Mouse (Mus musculus) small intestine, adult 10 weeks (tissue): ENCODE data around the gene Zcchc13. TPM values are rescaled to one million over a fixed set of nuclear protein-coding genes. Genes with fewer than 3 reads are reported as not detected.

Experiments used
- polyA plus RNA-seq: library from polyadenylated mRNA; stranded (reverse); fragments of 350-450 nt; fragmentation: Illumina TruSeq; extraction: RNeasy Lipid Tissue Mini Kit (QIAGEN cat#74804); gene quantifications from one replicate; pipeline ENCODE4 v1.2.3, GENCODE M21; 2014; ENCODE audit warnings: low replicate concordance

Zcchc13 gene
- polyA plus RNA-seq = not detected

DNA sequence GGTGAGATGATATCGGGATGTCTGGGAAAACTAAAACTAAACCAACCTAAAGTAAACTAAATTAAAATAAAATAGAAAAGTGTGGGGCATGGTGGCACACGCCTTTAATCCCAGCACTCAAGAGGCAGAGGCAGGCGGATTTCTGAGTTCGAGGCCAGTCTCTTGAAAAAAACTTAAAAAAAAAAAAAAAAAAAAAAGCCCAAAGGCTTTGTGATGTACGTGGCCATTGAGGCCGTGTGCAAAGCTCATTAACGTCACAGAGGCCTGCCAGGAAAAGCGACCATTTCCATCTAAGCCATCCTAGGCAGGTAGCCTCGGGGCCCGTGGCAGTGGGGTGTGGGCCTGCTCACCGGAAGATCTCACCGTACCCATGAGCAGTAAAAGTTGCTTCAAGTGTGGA lies at the start of gene Zcchc13:
Gene Zcchc13, plus strand, starts transcription at position 284 of the 400 bp plus-strand sequence.

Other genes starting within 250 kb of the Zcchc13 start
- gene Tsx, start 216.1 kb upstream of the Zcchc13 start, polyA plus RNA-seq = 0.59 TPM
- not detected for gene Gm26992, start 208.6 kb upstream of the Zcchc13 start, polyA plus RNA-seq
- 1.1 TPM for gene Slc16a2, start 191.4 kb downstream of the Zcchc13 start, polyA plus RNA-seq